Mouse (Mus musculus): Measurements from ENCODE around the gene Hist3h2a. TPM values are rescaled to one million over a fixed set of nuclear protein-coding genes. Genes with fewer than 3 reads are reported as not detected.
A peak's percentile ranks its signal among the peaks of the same experiment; 100 is the strongest.

The Hist3h2a gene
- polyA plus RNA-seq, 1 experiment from 2014 or later: 18.7 TPM

- H3K4me1 ChIP-seq (replicated peaks; ENCODE audit: control insufficient read depth, insufficient read depth): no peaks in the 10 kb centered on the region; the same call in 1 of the 2 replicates
- WGBS: under 1% methylated on average over 20 of the region's 20 CpGs
- TF ChIP-seq EP300 (optimal IDR thresholded peaks at IDR 0.05) (no peak), CTCF (IDR thresholded peaks at IDR 0.05; ENCODE audit: low read depth) (no peak)
- DNase-seq (ENCODE audit: low spot score): peak; percentile 15
- H3K27me3 ChIP-seq (ENCODE audit: control insufficient read depth, insufficient read depth, low read length): no peaks in the 10 kb centered on the region
- H3K36me3 ChIP-seq (ENCODE audit: control insufficient read depth, insufficient read depth, low read length): no peaks in the 10 kb centered on the region
- H3K9ac ChIP-seq (ENCODE audit: low read length): peak overlapping the region; percentile 84
- H3K4me3 ChIP-seq (ENCODE audit: low read depth, low read length): peak overlapping the region; percentile 55
- peak overlapping the region; percentile 79 for H3K4me2 ChIP-seq (replicated peaks; ENCODE audit: low read depth)
- peak; percentile 67; the same call in 1 of the 2 replicates for ATAC-seq (ENCODE audit: low FRiP score, low TSS enrichment)
- H3K27ac ChIP-seq (replicated peaks): peak overlapping the region; percentile 97
- H3K9me3 ChIP-seq (ENCODE audit: control insufficient read depth, low read length): no peaks in the 10 kb centered on the region
Observed at GRCm38 (mm10) chr11:58955143-58955867, 820 bp downstream of the Hist3h2a start.

GRCm38 (mm10) chr11:58955868-58956257 is 1.4 kb downstream of the Hist3h2a start:
- no peak for DNase-seq (ENCODE audit: low spot score)
- Histone ChIP-seq H3K27me3 (ENCODE audit: control insufficient read depth, insufficient read depth, low read length) (no peaks in the 10 kb centered on the region), H3K9ac (ENCODE audit: low read length) (peak overlapping the region; percentile 84; the same call in 1 of the 2 replicates), H3K4me2 (replicated peaks; ENCODE audit: low read depth) (peak overlapping the region; percentile 79), H3K4me1 (replicated peaks; ENCODE audit: control insufficient read depth, insufficient read depth) (no peaks in the 10 kb centered on the region; the same call in 1 of the 2 replicates), H3K4me3 (ENCODE audit: low read depth, low read length) (peak overlapping the region; percentile 55), H3K36me3 (ENCODE audit: control insufficient read depth, insufficient read depth, low read length) (no peaks in the 10 kb centered on the region), H3K27ac (replicated peaks) (no peak overlapping the region), H3K9me3 (ENCODE audit: control insufficient read depth, low read length) (no peaks in the 10 kb centered on the region)
- TF ChIP-seq EP300 (optimal IDR thresholded peaks at IDR 0.05) (no peak), CTCF (IDR thresholded peaks at IDR 0.05; ENCODE audit: low read depth) (no peak)
- WGBS: 9% methylated on average over 8 of the region's 8 CpGs
- ATAC-seq (ENCODE audit: low FRiP score, low TSS enrichment): no peak

DNA sequence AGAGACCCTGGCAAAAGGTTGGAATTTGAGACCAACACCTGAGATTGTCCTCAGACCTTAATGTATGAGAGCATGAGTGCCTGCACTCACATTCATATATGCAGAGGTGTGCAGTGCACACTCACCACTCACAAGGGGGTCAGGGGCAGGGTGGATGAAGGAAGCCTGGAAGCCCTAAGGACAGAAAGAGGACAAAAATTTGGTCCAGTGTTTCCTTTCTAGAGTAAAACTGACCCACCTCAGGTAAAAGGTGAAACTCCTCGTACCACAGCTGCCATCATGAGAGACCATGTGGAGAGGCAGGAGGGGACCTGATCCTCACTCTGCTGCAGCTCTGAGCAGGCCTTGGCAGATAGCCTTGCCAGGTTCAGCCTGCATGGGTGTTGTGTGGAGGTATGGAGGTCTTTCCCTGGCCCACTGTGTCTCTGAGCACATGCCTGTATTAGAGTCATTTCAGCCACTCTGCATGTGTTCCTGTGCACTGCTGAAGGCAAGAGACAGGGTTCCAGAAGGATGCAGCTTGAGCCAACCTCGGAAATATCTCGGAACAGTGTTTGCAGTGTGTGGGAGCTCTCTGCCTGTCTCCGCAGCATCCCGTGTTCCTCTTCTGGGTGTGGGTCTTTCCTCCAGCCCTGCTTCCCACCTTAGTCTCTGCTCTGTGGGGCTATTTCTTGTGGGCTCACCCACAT is 2.9 kb downstream of the Hist3h2a start:
- H3K4me2 ChIP-seq (replicated peaks; ENCODE audit: low read depth): peak overlapping the region; percentile 79
- H3K9ac ChIP-seq (ENCODE audit: low read length): no peak overlapping the region
- WGBS: 77% methylated on average over 5 of the region's 5 CpGs
- ATAC-seq (ENCODE audit: low FRiP score, low TSS enrichment) (no peak), DNase-seq (ENCODE audit: low spot score) (no peak)
- TF ChIP-seq EP300 (optimal IDR thresholded peaks at IDR 0.05) (no peak), CTCF (IDR thresholded peaks at IDR 0.05; ENCODE audit: low read depth) (no peak)
- H3K4me1 ChIP-seq (replicated peaks; ENCODE audit: control insufficient read depth, insufficient read depth): no peaks in the 10 kb centered on the region; the same call in 1 of the 2 replicates
- H3K27me3 ChIP-seq (ENCODE audit: control insufficient read depth, insufficient read depth, low read length): no peaks in the 10 kb centered on the region
- H3K9me3 ChIP-seq (ENCODE audit: control insufficient read depth, low read length): no peaks in the 10 kb centered on the region
- H3K27ac ChIP-seq (replicated peaks): no peak overlapping the region
- H3K36me3 ChIP-seq (ENCODE audit: control insufficient read depth, insufficient read depth, low read length): no peaks in the 10 kb centered on the region
- H3K4me3 ChIP-seq (ENCODE audit: low read depth, low read length): no peak overlapping the region; the same call in 1 of the 2 replicates

DNA sequence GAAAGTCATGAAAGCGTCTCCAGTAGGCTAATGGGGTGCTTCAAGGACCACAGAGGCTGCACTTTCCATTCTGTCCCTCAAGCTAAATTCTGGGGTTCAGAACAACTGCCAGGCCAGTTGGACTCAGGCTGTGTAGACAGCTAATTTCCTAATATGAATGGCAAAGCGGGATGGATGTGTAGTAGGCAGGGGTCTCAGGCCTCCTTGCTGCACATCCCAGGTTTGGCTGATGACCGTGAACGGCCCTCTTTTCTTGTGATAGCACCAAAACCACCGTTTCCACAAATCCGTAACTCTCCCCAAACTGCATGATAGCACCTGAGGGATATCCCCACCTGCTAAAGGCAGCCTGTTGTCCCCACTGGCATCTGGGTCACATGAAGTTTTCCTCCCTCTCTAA is 4.1 kb downstream of the Hist3h2a start:
- ATAC-seq (ENCODE audit: low FRiP score, low TSS enrichment): no peak
- no peaks in the 10 kb centered on the region for H3K9me3 ChIP-seq (ENCODE audit: control insufficient read depth, low read length)
- no peak overlapping the region for H3K4me3 ChIP-seq (ENCODE audit: low read depth, low read length)
- H3K27me3 ChIP-seq (ENCODE audit: control insufficient read depth, insufficient read depth, low read length): no peaks in the 10 kb centered on the region
- H3K4me2 ChIP-seq (replicated peaks; ENCODE audit: low read depth): no peak overlapping the region
- no peaks in the 10 kb centered on the region for H3K36me3 ChIP-seq (ENCODE audit: control insufficient read depth, insufficient read depth, low read length)
- H3K9ac ChIP-seq (ENCODE audit: low read length): no peak overlapping the region
- H3K27ac ChIP-seq (replicated peaks): no peak overlapping the region
- WGBS: 91% methylated on average over 6 of the region's 6 CpGs
- DNase-seq (ENCODE audit: low spot score): no peak
- TF ChIP-seq EP300 (optimal IDR thresholded peaks at IDR 0.05): no peak
- no peak for TF ChIP-seq CTCF (IDR thresholded peaks at IDR 0.05; ENCODE audit: low read depth)
- no peaks in the 10 kb centered on the region; the same call in 1 of the 2 replicates for H3K4me1 ChIP-seq (replicated peaks; ENCODE audit: control insufficient read depth, insufficient read depth)

GRCm38 (mm10) chr11:58959186-58959825 is 4.8 kb downstream of the Hist3h2a start:
- Histone ChIP-seq H3K4me3 (ENCODE audit: low read depth, low read length) (peak overlapping the region; percentile 52), H3K27me3 (ENCODE audit: control insufficient read depth, insufficient read depth, low read length) (no peaks in the 10 kb centered on the region), H3K9me3 (ENCODE audit: control insufficient read depth, low read length) (no peaks in the 10 kb centered on the region), H3K36me3 (ENCODE audit: control insufficient read depth, insufficient read depth, low read length) (no peaks in the 10 kb centered on the region), H3K4me2 (replicated peaks; ENCODE audit: low read depth) (peak overlapping the region; percentile 80), H3K9ac (ENCODE audit: low read length) (peak overlapping the region; percentile 48), H3K4me1 (replicated peaks; ENCODE audit: control insufficient read depth, insufficient read depth) (no peaks in the 10 kb centered on the region; the same call in 1 of the 2 replicates), H3K27ac (replicated peaks) (no peak overlapping the region)
- TF ChIP-seq EP300 (optimal IDR thresholded peaks at IDR 0.05) (no peak), CTCF (IDR thresholded peaks at IDR 0.05; ENCODE audit: low read depth) (no peak)
- ATAC-seq (ENCODE audit: low FRiP score, low TSS enrichment) (no peak), DNase-seq (ENCODE audit: low spot score) (no peak)
- WGBS: 30% methylated on average over 15 of the region's 15 CpGs

All from stomach, postnatal 0 days (tissue).